Mouse (Mus musculus): ENCODE measurements at regions not wholly inside any gene's neighbourhood (a gene's known extent, or its start where the extent isn't known, plus 50 kb on each side); places are given as distances from the start of the nearest gene placed in this dataset.

- DNase-seq, result no peak
Measured at GRCm38 (mm10) chr13:44040640-44041039, 256.1 kb downstream of the Cd83 start.

DNA sequence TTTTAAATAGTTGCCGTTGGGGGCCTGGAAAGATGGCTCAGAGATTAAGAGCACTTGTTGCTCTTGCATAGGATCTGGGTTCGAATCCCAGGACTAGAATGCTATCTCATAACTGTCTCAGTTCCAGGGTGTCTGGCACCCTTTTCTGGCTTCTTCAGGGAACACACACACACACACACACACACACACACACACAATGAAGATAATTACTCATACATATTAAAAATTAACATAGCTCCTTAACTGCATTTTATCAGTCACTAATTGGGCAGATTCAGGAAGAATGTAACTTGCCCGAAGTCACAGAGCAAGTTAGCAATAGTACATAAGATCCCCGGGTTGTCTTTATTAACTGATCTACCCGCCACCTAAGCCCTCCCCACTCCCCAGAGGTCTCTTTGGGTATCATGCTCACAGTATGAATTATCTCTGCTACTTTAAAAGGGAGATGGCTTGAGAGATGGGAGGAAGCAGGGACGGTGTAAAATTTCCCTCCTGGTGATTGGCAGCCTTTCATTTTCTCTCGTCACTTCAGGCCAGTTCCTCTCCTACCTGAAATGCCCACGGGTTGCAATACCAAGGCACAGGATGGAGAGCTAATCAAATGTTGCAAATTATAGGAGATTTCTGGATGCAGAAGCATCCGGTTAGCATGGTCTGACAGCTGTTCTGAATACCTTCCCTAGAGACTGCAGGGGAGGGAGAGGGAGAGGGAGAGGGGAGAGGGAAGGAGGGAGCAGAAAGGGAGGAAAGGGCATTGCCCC is 258.3 kb downstream of the Cd83 start:
- no peak for DNase-seq

- DNase-seq, result no peak
Measured at GRCm38 (mm10) chr13:44043494-44043885, 258.9 kb downstream of the Cd83 start.

- no peak for DNase-seq
Measured at GRCm38 (mm10) chr13:44044546-44045216, 260.1 kb downstream of the Cd83 start.

DNA sequence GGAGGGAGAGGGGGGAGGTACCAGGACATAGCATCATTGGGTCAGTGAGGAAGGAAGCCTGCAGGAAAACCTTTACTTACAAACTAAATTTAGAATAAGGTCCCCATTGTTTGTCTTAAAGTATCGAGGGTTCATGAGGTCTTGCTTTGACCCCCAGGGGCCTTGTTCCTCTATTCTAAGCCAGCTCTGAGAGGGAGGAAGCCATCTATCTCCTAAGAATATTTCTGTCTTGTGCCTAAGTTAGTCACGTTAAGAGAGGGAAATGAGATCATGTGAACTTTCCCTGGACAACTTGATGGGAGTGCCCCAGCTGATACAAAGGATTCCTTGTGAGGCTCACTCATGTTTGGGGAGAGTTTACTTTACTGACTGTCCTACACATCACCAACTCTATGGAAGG is 261.9 kb downstream of the Cd83 start:
- DNase-seq, result peak; percentile 49

GRCm38 (mm10) chr13:44054157-44054556 is 269.6 kb downstream of the Cd83 start:
- DNase-seq, result no peak

- peak; percentile 72 for DNase-seq
Measured at GRCm38 (mm10) chr13:44055573-44056491, 271.3 kb downstream of the Cd83 start.

GRCm38 (mm10) chr13:44056716-44057115 is 272.1 kb downstream of the Cd83 start:
- DNase-seq, result no peak

GRCm38 (mm10) chr13:44057542-44057941 is 273.0 kb downstream of the Cd83 start:
- DNase-seq, result no peak

DNA sequence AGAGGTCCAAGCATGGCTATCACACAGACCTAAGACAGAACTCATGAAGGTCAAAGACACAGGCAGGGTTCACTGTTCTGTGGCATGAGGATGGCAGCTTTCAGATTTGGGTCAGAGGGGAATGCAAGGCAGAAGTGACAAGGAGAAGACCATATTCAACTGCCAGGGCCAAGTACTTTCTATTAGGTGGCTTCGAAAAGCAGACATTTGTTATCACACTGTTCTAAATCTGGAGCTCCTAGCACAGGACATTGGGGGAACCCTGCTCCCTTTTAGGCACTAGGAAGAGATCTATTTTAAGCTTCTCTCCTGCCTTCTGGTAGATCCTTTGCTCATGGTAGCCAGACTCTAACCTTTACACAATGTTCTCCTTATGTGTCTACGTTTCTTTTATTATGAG is 273.7 kb downstream of the Cd83 start:
- no peak for DNase-seq

GRCm38 (mm10) chr13:44059436-44059835 is 274.9 kb downstream of the Cd83 start:
- DNase-seq, result no peak

DNA sequence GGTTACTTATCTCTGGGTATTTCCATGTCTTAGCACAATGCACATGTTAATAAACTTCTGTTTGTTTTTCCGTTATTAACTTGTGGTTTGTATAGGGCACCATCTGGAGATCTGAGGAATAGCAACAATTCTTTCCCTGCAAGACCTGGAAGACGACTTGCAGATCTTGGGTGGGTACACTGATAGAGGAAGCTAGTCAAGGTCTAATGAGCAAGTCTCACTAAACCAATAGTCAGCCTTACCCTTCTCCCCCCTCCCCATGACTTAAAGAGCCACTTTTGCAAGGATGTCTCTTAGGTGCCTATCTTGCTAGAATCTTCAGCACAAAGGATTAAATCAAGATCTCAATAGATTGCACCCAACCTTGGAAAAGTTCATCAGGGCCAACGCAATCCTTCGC is 276.7 kb downstream of the Cd83 start:
- DNase-seq, result no peak

GRCm38 (mm10) chr13:44061721-44062300 is 277.2 kb downstream of the Cd83 start:
- peak; percentile 33 for DNase-seq

DNA sequence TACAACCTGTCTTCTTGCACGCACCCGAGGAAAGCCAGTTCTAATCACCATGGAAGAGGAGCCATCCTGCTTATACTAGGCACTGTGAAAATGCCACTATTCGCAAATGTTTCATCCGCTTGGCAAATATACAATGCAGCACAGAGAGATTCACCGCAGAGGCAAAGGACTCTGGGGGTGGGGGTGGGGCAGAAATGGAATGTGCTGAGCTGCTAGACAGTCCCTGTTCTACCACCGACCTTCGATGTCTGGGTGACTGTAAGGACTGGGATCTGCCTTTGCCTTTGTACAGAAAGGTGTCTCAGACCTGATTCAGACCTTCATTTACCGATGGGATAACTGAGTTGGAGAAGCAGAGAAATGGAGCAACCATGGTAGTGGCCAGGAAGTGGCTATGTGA is 278.7 kb downstream of the Cd83 start:
- no peak for DNase-seq

- no peak for DNase-seq
Measured at GRCm38 (mm10) chr13:44064026-44064425, 279.5 kb downstream of the Cd83 start.

GRCm38 (mm10) chr13:44065741-44066185 is 281.2 kb downstream of the Cd83 start:
- DNase-seq, result peak; percentile 83

GRCm38 (mm10) chr13:44067244-44067643 is 282.7 kb downstream of the Cd83 start:
- no peak for DNase-seq

GRCm38 (mm10) chr13:44068951-44069350 is 284.4 kb downstream of the Cd83 start:
- DNase-seq, result no peak

DNA sequence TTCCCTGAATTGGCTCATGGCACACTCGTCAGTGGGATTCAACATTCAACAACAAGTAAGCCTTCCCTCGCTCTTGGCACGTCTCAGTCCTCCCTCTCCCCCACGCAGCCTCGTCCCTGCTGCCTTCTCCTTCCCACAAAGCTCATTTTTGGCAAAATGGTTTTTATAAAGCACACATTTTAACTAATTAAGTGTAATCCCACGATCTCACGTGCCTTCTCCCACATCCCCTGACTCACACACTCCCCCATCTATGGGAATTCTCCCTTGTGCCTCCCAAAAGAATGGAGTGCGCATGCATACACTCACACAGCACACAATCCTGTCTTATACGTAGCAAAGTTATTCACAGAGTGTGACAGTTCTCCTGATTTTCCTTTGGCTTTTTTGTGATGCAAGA is 288.5 kb downstream of the Cd83 start:
- DNase-seq, result no peak

GRCm38 (mm10) chr13:44074172-44074571 is 289.6 kb downstream of the Cd83 start:
- DNase-seq, result no peak

- no peak for DNase-seq
Measured at GRCm38 (mm10) chr13:44077022-44077421, 292.4 kb downstream of the Cd83 start.

DNA sequence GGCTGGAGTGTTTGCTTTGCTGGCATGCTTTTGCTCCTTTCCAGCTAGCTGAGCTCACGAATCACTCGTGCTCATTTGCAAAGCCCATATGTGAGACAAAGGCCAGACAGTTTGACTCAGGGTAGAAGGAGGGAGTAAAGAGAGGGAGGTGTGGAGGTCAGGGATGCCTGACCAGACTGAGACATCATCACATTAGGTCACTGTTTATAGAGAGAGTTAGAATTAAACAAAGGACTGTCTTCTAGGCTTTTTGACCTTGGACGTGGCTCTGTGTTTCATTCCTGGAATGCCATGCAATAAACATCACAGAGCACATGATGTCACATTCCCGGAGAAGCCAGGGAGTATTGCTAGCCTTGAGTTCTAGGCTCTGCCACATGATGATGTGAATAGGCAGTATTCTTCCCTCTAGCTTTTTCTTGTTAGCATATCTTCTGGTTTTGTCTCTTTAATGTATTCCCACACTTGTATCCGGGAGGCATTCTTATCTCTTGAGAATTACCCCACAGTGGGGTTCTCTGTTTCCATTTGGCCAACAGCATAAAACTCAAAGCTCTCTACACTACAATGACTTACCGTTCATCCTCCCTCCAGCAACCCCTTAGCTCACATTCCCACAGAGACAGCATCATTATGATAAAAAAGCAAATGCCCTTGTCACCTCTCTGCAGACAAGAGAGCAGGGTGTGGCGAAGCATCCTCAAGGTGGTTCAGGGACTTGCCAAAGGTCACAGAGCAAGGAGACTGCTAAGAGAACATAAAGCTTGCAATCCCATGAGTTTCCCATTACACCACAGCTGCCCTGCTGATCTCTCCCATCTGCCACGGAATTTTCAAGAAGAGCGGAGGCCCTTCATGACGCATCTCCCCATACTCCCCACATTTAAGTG is 301.3 kb downstream of the Cd83 start:
- DNase-seq, result no peak

Data from kidney, postnatal 10 days (tissue).